Mouse (Mus musculus) brain, embryonic 18.5 days (tissue): ENCODE results near the gene Pcgf2.
"Not testable (repeated sequence)": the region's sequence is repeated elsewhere in the genome, so short reads cannot be mapped to it uniquely, and the experiment has no call there.

Source experiments
- DNase-seq: peaks from one replicate; pipeline ENCODE4 v3.0.0-alpha.2; 2012; ENCODE audit warnings: low read depth, low spot score

Gene Pcgf2

DNA sequence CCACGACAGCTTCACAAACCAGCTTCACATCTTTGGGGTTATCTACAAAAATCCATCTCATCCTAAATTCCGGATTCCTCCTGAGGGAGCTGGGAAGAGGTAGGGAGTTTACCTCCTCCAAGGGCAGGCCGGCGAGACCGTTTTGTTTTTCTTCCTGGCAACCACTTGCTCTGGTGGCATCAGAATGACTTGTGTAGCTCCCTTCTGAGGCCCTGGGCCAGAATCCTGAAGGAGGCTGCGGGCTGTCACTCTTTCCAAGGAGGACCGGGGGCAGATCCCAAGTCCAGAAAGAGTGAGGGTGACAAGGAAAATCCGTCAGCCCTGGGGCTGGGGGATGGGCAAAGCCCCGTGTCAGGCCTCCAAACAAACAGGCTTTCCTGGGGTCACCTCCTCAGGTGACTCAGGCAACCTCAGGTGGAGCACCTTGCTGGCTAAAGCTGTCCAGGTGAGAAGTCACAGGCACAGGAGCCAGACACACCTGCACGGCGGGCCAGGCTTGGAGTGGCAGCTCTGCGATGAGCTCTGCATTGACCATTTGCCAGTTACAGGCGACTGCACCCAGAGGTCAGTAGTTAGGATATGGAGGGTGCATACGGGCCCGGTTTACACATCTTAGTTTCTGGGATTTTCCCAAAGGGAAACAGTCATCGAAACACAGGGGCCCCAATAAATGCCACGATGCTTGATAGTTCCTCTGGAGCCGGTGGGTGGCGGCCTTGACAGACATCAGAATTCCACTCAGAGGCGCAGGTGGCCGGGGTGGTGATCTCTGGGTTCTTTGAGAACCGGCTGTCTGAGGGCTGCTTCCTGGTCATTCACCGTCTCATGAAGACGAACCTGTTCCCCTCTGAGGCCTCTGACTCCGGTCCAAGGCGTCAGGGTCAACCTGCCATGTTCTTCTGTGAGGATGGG, 17.3 kb upstream of the Pcgf2 start:
- DNase-seq, result no peak

DNA sequence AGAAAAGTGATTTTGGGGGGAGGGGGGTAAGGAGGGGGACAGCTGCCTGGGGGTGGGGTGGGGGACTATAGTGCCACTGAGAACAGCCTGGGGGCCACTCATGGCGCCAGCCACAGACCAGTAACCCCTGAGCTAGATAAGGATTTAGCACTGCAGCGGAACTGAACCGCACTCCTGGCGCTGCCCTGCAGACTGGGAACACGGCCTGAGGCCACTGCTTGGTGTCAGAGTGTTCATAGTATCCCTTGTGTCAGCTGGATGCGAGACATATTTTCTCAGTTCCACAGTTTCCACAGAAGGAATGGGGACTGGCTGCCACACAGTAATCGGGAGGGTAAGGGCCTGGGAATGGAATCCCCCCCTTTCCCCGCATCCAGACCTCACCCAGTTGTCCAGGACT, 15.7 kb upstream of the Pcgf2 start:
- DNase-seq, result no peak

GRCm38 (mm10) chr11:97714784-97715760, 14.8 kb upstream of the Pcgf2 start:
- DNase-seq, result no peak

DNA sequence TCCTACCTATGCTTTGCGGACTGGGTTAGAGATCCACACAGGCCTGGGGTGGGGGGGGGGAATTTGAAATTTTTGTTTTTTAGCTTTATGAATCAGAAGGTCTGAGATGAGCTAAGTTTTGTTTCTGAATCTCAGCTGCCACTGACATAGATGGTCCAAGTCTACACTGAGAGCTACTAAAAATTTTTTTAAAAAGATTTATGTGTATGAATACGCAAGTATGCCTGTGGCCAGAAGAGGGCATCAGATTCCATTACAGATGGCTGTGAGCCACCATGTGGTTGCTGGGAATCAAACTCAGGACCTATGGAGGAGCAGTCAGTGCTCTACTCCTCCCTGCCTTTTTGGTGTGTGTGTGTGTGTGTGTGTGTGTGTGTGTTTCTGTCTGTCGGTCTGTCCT, 14.1 kb upstream of the Pcgf2 start:
- no peak for DNase-seq

- no peak for DNase-seq
Observed at GRCm38 (mm10) chr11:97713896-97714295, 13.6 kb upstream of the Pcgf2 start.

DNA sequence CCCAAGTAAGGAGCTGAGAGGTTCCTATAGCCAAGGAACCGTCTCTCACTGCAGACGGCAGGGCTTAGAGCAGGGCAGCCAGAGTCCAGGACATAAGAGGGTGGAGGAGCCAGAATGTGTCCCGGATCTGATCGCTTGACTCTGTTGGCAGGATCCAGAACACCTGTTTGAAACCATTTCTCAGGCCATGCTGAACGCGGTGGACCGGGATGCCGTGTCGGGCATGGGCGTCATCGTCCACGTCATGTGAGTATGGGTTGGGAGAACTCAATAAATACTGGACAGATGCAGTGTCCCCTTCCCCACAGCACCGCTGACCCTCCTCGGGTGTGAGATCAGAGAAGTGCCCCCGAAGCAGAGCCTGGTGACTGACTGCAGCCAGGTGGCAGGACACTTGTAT, 12.0 kb upstream of the Pcgf2 start:
- DNase-seq, result no peak

DNA sequence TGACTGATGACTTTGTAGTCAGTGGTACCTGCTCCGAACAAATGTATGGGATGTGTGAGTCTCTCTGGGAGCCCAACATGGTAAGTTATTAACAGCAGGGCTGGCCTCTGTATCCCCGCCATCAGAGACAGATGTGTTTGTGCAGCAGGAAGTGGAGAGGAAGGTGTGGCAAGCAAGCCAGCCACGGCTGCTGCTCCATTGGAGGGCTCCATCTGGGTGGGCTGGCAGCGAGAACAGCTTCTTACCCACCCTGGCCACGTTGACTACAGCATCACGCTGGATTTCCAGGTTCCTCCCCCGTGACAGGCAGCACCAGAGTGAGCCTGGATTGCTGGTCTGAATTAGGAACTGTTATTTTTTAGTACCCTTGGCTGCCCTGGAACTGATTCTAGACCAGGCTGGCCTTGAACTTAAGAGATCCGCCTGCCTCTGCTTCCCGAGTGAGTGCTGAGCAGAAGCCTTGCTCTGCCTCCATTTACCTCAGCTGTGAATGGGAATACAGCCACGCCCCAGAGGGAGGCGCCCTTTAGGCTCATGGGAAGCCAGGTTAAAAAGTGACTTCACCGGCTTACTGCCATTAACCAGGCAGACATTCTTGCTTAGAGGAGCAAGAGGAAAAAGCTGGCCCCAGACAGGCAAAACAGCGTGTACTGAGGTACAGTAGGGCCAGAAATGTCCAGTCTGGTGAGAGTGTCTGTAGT, 11.1 kb upstream of the Pcgf2 start:
- DNase-seq, result no peak

DNA sequence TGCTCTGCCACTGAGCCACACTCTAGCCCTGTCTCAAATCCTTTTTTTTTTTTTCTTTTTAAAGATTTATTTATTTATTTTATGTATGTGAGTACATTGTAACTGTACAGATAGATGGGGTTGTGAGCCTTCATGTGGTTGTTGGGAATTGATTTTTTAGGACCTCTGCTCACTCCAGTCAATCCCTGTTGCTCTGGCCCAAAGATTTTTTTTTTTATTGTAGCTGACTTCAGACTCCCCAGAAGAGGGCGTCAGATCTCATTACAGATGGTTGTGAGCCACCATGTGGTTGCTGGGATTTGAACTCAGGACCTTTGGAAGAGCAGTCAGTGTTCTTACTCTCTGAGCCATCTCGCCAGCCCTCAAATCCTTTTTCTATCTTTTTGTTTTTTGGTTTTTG, 9.8 kb upstream of the Pcgf2 start:
- DNase-seq, result not testable (repeated sequence)

- peak; percentile 100 for DNase-seq
Observed at GRCm38 (mm10) chr11:97703039-97703826, 2.9 kb upstream of the Pcgf2 start, which contains the start of gene Psmb3. Gene Psmb3, plus strand, starts transcription at chr11:97703399.

DNA sequence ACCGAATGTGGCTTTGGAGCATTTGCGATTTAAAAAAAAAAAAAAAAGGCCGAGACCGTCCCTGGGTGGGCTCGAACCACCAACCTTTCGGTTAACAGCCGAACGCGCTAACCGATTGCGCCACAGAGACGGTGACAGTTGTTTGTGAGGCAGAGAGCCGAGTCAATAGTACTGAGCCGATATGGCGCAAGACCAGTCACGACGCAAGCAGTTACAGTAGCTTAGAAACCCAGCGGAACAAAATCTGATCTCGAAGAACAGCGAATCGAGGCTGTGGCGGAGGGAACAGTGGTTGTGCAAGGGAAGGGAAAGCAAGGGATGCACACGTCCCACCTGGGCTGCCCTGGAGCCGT, 2.1 kb upstream of the Pcgf2 start:
- peak; percentile 83 for DNase-seq

- DNase-seq, result no peak
Observed at GRCm38 (mm10) chr11:97701581-97702392, 1.5 kb upstream of the Pcgf2 start.

DNA sequence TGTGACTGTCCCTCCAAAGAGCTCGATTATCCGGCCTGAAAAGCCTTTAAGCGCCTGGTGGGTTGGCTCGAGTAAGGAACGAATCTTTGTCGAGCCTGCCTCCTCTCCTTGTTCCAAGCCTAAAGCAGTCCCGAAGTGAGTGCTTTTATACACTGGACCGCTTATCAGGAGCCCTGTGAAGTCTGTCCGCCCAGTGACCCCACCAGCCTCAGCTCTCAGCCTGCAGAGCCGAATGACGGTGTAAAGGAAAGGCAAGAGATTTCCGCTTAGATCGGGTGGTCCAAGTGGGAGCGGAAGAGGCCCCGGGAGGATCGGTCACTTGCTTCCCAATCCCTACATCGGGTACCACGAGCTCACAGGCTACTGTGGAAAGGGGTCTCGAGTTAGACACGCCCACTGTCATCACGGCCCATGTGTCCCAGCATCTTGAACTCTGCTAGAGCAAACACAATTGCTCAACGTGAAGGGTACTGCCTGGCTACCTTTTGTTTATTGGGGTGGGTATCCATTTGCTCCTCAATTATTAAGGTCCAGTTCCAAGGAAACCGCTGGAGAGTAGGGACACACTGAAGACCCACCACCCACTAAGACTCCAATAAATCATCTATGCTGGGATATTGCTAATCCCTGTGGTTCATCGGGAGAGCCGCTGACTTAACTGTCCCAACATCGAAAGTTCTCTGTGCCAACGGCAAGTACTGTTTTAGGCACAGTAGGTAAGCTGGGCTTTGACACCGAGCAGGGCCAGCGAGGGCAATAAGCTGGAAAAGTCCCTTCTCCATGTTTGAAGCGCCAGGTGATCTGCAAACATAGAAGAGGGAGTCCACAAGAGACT, 666 bp upstream of the Pcgf2 start:
- DNase-seq, result no peak

DNA sequence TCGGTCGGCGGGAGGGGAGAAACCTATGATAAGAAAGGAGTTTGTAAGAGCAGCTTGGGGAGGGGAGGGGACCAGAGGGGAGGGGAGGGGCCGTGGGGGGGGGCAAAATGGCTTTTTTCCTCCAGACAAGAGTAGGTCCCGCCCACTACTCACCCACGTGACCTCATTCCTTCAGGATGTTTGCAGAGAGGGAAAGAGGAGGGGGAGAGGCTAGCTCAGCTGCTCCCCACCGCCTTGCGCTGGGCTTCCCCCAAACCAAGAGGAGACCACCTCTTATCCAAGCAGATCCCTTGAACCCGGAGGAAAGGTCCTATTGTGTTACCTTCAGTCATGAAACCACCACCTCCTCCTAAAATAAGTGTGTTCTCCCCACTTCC, 683 bp downstream of the Pcgf2 start:
- peak; percentile 93 for DNase-seq

GRCm38 (mm10) chr11:97698741-97699611, 1.3 kb downstream of the Pcgf2 start:
- DNase-seq, result peak; percentile 37

DNA sequence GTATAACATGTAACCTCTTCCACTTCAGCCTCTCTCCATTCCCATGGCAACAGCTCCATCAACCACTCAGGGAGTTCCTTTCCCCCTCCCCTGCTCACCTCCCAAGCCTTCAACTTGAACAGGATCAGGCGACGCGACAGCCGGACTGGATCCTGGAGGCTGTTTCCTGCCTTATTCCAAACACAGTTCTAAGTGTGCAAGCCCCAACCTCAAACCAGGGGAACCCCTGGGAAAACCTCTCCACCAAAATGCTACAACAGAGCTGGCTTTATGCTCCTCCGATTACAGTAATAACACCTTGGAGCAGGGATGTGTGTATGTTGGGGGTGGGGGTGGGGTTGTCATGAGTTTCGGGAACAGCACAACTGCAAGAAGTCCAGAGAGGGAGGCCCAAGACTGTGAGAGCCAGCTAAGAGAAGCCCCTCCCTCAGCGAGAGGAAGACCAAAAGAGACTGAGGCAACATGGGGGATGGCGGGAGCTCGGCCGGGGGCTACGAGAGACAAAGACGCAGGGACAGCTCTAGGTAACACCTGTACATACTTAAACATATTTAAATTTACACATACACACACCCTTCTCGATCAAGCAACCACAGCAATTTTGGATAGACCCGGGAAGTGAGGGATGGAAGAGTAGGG, 2.3 kb downstream of the Pcgf2 start:
- no peak for DNase-seq

DNA sequence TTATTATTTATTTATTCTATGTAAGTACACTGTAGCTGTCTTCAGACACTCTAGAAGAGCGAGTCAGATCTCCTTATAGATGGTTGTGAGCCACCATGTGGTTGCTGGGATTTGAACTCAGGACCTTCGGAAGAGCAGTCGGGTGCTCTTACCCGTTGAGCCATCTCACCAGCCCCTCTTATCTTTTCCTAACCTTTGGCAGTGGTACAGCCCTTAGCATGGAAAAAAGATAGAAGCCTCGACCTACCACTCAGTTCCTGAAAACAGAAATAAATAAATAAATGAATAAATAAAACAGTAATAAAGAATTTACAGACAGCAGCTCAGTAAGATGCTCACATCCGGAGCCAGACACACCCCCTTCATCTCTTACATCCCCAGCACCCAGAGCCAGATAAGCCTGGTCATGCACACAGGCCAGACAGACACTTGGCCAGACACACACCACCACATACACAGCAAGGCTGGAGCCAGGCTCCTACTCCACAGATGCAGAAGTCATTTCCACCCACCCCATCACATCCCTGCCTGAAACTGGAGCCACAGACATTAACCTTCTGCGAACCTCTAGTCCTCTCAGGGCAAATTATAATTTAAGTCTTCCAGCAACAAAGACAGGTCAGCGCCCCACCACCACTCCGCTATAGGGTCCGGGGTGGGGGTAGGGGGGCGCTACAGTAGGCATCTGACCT, 3.0 kb downstream of the Pcgf2 start:
- no peak for DNase-seq

DNA sequence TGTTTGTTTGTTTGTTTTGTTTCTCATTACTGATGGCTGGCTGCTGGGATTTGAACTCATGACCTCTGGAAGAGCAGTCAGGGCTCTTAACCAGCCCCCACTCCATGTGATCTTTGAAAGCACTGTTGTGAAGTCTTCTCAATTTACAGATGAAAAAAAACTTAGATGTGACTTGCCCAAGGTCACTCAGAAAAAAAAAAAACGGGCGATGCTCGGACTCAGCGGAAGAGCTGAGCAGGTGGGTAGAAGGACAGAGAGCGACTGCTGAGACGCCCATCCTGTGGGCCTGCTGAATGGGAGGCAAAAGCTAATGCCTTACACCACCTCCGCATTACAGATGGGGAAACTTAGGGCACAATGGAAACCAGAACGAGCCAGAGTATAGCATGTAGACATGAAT, 3.6 kb downstream of the Pcgf2 start:
- DNase-seq, result no peak
